Mouse (Mus musculus) cerebellum, adult 2 months (tissue): Measurements from ENCODE around the gene Ccdc188.

Experiments
- CTCF ChIP-seq: fragments of 200-500 bp; IDR thresholded peaks from 2 replicates; pipeline ENCODE4 v1.5.1; 2011; ENCODE audit warnings: low read depth, mild to moderate bottlenecking, control low read depth, low read length, moderate library complexity, borderline replicate concordance; ENCODE audit not compliant: insufficient read depth
- POLR2A ChIP-seq: fragments of 200-500 bp; IDR thresholded peaks from 2 replicates; pipeline ENCODE4 v1.6.1; 2011; ENCODE audit warnings: low read length, control low read depth, borderline replicate concordance; ENCODE audit not compliant: insufficient read depth

- TF ChIP-seq CTCF: no peak
- TF ChIP-seq POLR2A: no peak
Measured at GRCm38 (mm10) chr16:18202061-18202460, 15.6 kb upstream of the Ccdc188 start.
